Mouse (Mus musculus) embryonic fibroblast, embryonic 13.5 days (primary cell): ENCODE results near the gene Olfr806.

Experiments used
- CTCF ChIP-seq: IDR thresholded peaks from 2 replicates; pipeline ENCODE4 v1.5.1; 2011; ENCODE audit warnings: mild to moderate bottlenecking, control low read depth, low read length, moderate library complexity, borderline replicate concordance; ENCODE audit not compliant: insufficient read depth
- POLR2A ChIP-seq: IDR thresholded peaks from 2 replicates; pipeline ENCODE4 v1.6.1; 2011; ENCODE audit warnings: low read depth, mild to moderate bottlenecking, control low read depth, low read length, moderate library complexity

GRCm38 (mm10) chr10:129757693-129758092 lies 16.0 kb upstream of the Olfr806 start, which contains the start of gene Olfr807:
- TF ChIP-seq CTCF (no peak), POLR2A (no peak)
